Mouse (Mus musculus) thymus, postnatal 4 days (tissue): ENCODE results near the gene 4933425L06Rik.

Experiments used
- DNase-seq: peaks from one replicate; pipeline ENCODE4 v3.0.0; 2021

4933425L06Rik gene

DNA sequence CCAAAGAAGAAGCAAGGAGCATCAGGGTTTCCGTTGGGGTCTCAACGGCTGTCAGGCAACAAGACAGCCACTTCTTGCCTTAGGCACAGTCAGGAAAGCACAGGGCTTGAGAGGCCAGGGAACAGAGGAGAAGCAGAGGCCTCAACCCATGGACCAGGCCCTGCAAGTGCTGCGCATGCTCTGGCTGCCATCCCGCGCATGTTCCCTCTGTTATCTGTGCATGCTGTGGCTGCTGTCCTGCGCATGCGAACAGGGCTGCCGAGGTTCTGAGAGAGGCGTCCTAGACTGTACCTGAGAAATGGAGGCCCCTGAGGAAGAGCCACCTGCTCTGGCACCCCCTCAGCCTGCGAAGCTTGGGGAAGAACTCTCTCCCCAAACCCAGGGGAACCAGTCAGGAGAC lies at the start of gene 4933425L06Rik:
4933425L06Rik (plus strand) TSS at position 261 of the 400 bp plus-strand sequence.
- DNase-seq: no peak

DNA sequence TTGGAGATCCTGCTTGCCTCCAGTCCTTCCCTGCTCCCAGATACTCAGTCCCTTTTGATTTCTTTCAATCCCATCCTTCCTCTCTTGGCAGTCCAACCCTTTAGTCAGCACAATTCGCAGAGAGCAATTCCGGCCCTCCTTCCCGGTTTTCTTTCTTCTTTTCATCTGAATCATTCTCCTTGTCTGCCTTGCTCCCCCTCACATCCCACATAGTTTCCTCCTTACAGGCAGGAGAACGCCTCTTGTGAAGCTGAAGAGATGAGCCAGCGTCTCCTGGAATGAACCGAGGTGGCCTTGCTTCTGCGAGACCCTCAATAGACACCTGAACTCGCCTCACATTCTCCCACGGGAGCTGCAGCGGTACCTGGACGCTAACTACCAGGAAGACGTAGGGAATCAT lies 44.1 kb upstream of the 4933425L06Rik start:
- no peak for DNase-seq

DNA sequence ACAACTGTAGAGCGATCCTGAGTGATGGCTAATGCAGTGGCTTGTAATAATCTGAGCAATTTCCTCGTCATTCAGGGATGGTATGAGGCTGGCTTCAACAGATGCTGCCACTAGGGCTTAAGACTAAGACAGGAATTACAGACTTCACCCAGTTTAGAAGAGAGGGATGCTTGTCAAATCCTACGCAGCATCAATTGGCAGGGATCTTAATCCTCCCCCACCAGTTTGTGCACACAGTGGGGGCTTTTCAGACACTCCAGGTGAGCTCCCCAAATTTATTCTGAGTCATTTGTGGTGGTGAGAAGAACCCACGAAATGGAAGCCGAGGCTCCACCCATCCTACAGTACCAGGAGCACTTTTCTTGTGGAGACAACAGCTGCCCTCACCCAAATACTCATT lies 43.6 kb upstream of the 4933425L06Rik start:
- no peak for DNase-seq

DNA sequence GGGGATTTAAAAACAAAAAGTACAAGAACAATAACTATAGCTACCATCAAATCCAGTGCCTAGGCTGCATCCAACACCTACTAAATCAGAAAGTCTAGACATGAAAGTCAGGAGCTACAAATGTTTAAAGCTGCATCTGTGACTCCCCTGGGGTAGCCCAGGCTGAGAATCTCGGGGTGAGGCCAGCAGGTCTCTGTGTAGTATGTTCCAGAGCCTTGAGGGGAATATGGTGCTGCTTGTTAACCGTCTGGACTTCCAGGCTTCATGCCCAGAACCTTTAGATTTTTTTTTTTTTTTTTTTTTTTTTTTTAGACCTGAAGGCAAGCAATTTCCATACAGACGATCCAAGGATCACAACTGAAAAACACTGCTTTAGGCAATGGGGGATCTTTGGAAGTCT lies 38.0 kb upstream of the 4933425L06Rik start:
- no peak for DNase-seq

DNA sequence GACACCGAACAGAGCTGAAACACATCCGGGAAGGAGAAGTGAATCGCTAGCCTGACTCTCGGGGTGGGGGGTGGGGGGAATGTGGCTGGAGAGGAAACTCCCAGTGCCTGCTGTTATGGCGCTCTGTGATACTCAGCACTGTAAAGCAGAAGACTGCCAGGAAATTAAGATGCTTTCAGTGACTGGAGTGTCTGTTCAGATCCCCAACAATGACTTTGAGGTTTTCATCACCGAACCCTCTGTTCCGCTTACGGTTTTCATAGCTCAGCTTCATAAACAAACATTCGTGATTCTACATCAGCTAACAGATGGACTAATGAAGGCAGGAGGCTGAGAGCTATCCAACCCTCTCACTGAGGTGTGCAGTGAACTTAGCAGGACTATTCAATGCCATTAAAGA lies 34.5 kb upstream of the 4933425L06Rik start:
- DNase-seq: no peak

DNA sequence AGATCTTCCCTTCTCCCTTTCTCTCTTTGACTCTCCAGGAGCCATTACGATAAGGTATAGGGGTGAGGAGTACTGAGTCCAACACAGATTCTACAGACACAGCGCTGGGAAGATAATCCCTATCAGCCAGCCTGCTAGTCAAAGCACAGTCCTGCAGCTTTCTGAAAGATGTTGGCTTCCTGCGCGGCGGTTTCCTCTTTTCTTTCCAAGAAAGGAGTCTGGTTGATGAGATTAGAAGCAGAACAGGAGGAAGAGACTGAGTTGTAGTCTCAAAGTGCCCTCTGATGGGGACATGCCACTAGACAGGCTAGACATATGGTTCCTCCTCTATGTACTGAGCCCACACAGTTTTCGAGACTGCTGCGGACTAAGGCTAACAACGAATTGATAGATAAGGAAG lies 33.3 kb upstream of the 4933425L06Rik start:
- DNase-seq: no peak

DNA sequence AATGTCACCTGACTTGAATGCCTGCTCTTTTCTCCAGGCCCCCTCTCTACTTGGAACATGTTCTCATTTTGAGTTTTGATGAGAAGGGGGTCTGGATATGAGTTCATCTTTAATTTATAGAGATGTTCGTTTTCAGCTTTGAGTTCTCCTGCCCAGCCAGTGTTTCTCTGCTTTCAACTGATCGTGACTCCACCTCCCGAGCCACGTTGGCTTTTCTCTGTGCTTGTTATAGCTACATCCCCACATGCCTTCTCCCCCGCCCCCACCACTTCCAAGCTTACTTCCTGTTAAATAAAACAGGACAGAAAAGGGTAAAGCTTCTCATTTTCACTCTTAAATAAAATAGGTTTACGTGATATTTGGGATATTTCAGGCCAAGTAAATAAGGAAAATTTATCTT lies 30.5 kb upstream of the 4933425L06Rik start:
- no peak for DNase-seq

DNA sequence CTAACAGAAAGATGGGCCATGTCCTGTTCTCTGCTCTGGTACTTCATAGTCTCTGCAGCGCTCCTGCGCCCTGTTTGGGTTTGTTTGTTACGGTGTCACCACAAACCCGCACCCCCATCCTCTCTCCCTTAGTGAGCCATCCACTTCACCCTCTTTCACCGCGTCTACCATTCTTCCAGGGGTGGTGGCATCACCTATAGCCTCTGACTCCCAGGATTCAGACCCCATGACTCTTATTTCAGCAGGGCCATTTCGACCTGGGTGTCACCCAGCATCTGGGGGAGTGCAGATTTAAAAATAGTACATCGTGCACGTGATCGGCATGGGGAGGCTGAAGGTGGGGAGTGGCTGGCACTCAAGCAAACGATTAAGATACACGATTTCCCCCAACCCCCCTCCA lies 28.3 kb upstream of the 4933425L06Rik start:
- no peak for DNase-seq

DNA sequence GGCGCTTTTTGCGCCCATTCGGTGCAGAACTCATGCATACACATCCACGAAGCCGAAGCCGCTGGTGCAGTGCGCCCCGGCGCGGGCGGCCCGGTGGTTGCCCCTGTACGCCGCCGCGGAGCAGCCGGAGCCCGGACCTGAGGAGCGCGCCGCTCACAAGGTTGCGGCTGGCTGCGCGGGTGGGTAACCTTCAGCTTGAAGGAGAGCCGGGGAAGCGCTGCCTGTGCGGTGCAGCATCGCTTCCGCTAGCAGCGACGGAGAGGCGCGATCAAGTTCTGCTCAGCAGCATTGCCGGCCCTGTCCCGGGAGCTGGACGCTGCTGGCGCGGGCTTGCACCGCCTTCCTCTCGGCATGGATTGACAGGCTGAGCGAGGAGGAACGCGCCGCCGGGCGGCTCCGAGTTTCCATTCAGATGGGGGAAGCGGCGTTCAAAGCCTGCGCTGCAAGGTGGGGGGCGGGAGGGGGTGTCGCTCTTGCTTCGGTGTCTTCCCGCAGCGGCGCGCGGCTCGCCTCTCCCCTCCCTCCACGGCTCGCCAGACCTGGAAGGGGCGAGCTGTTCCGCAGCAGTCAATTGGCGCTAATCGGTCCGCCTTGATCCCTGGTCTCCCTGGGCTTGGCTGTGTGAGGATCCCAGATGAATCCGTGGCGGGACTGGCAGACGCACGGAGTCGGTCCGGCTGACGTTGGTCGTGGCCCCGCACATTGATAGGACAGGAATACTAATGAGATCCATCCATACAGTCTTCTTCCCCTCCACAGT lies 27.6 kb upstream of the 4933425L06Rik start, which contains the start of gene Rgs7bp:
Rgs7bp (minus strand) TSS at position 750 of the 760 bp plus-strand sequence.
- DNase-seq: peak; percentile 78

DNA sequence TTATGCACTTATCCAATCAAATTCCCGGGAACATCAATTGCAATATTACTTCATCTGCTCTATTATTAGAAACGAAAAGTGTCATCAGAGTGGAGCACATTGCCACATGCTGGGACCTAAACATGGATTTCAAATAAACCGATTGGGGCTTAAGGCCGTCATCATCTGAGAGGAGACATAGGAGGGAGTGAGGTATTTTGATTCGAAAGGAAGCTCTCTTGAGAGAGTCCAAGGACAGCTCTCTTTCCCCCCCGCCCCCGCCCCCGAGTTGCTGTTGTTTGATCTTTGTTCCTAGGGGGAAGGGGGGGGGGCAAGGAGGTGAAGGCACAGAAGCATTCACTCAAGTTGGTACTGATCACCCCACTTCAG lies 27.0 kb upstream of the 4933425L06Rik start:
- DNase-seq: no peak

DNA sequence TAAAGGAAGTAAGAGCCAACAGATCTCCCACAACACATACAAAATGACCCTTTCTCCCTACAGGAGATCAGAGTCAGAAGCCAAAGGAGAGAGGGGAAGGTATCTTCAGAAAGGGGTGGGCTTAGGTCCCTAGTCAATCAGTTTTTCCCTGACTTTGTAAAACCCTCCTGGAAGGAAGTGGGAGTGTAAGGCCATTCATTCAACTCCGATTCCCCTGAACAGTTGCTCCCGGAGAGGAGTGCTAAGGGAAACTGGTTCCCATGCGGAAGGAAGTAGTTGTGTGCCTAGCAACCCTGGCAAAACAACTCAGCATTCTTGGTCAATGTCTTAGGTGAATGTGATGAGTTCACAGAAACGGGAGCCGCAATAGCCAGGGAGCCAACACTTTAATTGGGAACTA lies 26.5 kb upstream of the 4933425L06Rik start:
- no peak for DNase-seq

DNA sequence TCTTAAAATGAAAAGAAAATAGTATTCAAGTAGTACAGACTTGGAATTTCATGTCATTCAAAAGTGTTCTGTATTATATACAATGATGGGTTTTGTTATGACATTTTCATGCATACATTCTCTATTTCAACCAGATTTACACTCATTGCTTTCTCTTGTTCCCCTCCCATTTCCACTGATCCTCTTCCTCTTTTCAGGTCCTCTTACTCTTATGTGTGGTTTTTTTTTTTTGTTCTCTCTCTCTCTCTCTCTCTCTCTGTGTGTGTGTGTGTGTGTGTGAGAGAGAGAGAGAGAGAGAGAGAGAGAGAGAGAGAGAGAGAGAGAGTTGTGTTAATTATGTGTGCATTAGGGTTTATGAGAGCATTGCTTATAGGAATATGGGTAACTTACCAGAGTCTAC lies 15.8 kb upstream of the 4933425L06Rik start:
- DNase-seq: no peak

DNA sequence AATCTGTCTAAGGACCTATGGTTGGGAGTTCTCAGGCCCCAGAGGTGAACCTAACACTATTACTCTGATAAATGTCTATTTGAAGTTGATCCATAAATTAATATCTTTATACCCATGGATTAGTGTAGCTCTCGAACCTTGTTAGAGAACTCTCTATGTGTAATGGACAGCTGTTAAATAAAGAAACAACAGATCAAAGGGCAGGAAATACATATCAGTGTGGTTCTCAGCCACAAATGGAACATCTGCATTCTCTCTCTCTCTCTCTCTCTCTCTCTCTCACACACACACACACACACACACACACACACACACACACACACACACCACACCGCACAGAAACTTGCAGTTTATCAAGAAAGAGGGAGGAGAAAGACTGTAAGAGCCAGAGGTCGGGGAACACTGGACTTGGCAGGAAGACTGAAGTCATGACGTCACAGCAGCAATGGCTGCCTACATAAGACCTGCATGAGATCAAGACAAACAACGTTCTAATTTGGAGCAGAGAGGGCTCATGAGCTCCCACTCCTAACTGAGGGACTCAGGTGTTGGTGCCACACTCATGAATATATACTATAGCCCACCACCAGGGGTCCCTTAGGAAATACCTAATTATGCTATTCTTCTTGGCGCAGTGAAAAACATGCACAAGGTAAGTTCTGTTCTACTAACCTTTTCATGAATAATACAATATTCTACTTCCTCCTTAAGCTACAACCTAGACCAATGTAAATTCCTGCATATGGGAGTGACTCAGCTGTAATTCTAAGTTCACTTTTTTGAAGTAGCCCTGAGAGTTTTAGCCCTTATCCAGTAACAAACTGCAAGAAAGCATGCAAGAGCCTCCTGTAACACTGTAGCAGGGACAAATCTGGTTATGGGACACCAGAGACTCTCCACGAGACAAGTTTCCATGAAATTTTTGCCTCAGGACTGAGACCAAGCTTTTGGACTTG lies 14.8 kb upstream of the 4933425L06Rik start:
- DNase-seq: no peak

DNA sequence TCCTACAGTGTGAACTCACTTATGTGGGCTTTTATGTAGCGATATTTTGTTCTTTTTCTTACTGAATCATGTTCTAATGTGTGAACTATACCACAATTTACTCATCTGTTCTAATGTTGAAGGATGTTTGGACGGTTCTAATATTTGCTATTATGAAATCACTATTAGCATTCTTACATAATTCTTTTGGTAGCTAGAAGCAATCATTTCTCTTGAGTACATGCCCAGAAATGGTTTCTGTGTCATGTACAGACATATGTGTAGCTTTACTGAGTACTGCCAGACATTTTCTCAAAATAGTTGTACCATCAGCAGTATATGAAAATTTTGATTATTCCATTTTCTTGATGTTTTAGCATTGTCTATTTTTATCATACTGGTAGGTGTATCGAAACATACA lies 7.4 kb downstream of the 4933425L06Rik start:
- no peak for DNase-seq

DNA sequence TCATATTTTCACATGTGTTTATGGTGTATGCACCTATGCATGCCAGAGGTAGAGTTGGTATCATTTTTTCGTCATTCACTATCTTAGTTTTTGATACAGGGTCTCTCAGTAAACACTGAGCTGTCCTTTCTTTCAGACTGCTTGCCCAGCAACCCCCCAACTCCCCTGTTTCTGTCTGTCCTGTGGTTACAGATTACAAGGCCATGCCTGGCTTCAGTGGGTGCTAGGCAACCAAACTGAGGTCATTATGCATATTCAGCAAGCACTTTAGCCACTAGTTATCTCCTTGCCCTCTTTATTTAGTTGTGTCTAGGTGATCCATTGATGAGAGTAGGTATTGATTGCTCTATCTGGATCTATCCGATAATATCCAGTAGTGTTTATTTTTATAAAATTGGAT lies 14.4 kb downstream of the 4933425L06Rik start:
- no peak for DNase-seq

DNA sequence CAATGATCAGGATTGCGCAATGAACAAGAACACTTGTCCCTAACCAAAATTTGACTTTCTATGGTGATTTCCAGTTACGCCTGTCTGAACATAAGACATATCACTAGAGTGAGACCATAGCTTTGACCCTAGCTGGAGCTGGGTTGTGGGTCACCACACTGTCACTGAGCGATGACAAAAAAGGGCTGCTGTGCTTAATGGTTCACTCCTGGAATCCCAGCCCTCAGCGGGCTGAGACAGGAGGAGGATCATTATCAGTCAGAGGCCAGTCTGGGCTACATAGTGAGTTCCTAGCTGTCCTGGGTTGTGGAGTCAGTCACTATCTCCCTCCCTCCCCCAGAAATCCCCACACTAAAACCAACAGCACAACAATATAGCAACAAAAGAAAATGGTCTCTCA lies 18.8 kb downstream of the 4933425L06Rik start:
- DNase-seq: no peak

DNA sequence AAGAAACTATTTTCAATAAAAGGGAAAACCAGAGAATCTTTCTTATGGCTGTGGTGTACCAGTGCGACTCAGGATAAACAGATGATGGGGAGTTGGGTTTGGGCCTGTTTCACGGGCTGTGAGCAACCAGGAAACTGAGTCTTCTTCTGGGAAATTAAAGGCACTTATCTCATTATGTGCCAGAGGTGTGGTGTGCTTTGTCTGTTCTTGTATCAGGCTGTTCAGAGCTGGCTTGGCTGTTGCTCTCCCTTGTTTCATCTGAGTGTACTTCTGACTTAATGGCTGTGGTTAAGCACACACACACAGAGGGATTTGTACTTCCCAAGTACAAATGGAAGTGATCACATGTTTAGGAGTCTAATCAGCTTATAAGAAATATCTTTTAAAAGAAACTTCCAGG lies 22.5 kb downstream of the 4933425L06Rik start:
- no peak for DNase-seq

DNA sequence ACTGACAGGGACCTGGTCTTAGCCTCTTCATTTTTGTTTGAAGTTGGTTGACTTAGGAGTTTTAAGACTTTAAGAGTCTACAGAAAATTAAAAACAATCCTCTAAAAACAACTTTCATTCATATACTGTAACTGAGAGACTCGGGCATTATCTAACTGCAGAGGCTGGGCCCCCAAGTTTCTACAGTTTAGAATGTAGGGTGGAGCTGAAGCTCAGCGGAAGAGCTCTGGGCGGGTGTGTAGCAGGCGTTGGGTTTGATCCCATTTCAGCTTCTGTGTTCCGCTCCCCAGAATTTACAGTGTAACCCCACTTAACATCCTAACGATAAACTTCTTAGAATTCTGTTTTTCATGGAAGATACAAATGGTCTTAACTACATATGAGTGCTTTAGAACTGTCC lies 29.7 kb downstream of the 4933425L06Rik start:
- DNase-seq: no peak

DNA sequence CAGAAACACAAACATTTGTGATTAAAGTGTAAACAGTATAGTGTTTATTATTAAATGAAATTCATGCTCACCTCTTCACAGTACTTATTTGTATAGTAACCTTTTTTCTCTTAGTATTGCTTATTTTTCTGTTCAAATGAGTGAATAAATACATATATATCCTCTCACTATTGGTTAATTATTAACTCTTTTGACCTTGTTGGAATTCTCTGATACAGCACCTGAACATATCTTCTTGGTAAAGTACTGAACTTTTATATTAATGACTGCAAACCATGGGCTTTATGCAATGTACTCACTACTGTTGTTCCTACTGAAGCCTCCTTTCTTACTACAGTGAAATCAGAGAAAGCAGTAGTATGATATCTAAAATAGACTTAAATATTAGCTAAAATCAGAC lies 39.7 kb downstream of the 4933425L06Rik start:
- no peak for DNase-seq

DNA sequence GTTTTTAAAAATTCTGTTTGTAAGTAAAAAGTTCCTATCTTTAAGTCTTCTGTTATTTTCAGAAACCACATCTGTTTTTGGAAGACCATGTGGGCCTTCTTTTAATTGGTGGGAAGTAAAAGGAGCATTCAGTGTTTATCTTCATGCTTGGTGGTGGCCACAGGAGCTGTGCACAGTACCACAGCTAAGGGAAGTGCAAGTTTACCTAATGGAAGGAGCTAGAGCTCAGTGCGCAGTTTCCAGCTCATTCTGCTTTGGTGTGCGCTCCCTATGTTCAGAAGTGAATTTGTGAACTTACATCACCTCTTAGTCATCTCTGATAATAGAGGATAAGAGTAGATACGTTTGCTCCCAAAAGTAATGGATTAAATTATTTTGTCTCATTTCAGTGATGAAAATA lies 40.2 kb downstream of the 4933425L06Rik start:
- DNase-seq: no peak

DNA sequence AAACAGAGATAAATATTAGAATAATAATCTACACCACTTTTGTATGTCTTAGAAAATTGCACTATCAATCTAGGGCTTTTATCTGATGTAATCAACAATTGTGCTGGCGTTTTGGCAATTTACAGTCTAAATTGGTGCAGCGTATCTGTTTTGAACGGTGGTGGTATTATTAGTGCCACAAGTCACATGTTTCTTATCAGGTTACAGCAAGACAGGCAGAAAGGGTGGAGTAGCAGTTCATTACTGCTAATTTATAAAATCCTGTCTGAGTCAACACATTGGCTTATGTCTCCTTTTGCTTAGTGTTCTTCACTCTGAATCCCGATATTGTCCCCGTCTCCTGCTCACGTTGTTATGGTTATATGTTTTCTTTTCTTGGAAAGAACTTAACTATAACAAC lies 48.2 kb downstream of the 4933425L06Rik start:
- no peak for DNase-seq

DNA sequence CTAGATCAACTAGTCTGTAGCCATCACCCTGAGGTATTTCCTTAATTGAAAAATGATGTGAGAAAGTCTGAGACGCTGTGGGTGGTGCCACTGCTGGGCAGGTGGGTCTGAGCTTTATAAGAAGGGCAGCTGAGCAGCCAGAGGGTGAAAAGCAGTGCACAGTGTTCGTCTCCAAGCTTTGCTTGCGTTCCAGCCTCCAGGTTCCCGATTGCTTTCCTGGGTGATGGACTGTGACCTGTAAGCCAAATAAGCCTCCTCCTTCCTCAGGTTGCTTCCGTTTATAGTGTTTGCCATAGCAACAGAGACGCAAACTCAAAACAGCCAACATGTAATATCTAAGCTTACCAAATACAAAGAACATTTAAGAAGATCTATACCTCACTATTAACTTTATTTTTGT lies 50.4 kb downstream of the 4933425L06Rik start:
- no peak for DNase-seq

DNA sequence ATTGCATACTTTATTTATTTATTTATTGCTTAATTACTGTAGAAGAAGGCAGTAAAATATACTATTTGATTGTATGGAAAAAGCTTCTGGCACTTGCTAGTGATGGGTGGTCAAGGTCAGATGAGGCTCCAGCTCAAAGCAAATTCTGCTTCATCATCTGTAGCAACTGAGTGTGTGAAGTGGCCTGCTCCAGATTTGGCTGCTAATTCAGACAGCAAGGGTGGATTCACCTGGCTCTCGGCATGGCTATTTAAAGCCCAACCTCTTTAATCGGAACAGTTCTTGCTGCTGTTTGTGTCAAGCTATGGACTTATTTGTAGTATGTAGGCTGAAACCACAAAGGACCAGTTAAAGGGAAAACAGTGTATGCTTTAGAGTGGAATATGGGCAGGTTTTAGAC lies 50.9 kb downstream of the 4933425L06Rik start:
- DNase-seq: no peak

DNA sequence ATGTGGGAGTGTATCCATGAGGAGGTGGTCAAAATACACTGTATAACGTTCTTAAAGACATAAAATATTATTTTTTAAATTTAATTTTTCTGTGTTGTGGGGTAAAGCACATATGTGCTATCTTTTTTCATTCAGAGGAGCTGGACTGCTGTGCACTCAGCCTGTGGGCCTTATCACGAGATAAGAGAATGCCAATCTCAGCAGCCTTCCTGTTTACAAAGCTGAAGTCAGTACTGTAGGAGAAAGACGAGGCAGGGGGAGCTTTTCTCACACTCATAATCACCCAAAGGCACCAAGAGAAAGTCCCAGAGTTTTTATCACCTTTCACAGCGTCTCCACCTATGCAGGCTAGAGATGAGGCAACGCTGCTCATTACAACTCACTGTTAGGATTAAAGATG lies 52.5 kb downstream of the 4933425L06Rik start:
- no peak for DNase-seq
